In the genomic region with DNA sequence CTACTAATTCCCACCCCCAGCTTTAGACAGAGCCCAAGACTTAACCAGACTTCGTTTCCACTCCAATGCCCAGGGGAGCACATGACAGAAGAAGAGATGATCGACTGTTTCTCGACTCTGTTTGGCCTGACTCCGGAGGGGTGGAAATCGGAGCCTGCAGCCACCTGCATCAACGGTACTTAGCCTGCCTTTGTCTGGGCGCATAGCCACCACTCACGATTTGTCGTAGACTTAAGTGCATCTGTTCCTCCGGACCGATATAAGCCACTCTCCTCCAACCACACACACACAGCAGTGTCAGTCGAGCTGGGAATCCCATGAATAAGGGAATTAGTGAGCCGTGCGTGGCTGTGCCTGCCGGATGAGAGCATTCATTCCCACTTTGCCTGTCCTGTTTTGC, we compare ENCODE assay signal across 11 mouse cellular contexts. TPM values are rescaled to one million over a fixed set of nuclear protein-coding genes. Genes with fewer than 3 reads are reported as not detected.
DNase-seq lines count a peak whose midpoint lies in the region; ATAC-seq and TF ChIP-seq lines count a peak whose summit lies in the region.
"Had no signal": no experiment of that assay in that cellular context is flagged by ENCODE, and none has a peak within 500 bp of the region (broad histone marks: within the 10 kb centered on the region; RNA-seq: fewer than 3 reads in every experiment).

No protein-coding gene starts in this region.

- H3K36me3 ChIP-seq in ES-Bruce4 (ENCODE audit: control insufficient read depth, insufficient read depth, low read length, poor library complexity, severe bottlenecking) = no peaks in the 10 kb centered on the region
- no peaks in the 10 kb centered on the region for H3K36me3 ChIP-seq in forebrain, embryonic 11.5 days (ENCODE audit: control insufficient read depth, insufficient read depth, low read length)
- no peaks in the 10 kb centered on the region for H3K36me3 ChIP-seq in limb, embryonic 15.5 days
- H3K36me3 ChIP-seq in stomach, postnatal 0 days (ENCODE audit: control insufficient read depth, insufficient read depth, low read length) = no peaks in the 10 kb centered on the region

- TF ChIP-seq EP300 in ES-Bruce4 (IDR thresholded peaks at IDR 0.05; ENCODE audit: insufficient read depth, low read depth, low read length) = 0 out of 2 replicates have a peak, but pooled peaks have one; percentile 55
- no peak for TF ChIP-seq EP300 in stomach, postnatal 0 days (optimal IDR thresholded peaks at IDR 0.05)

- WGBS in forebrain, embryonic 11.5 days = 10% methylated on average over 15 of the region's 15 CpGs
- WGBS in limb, embryonic 15.5 days = 38% methylated on average over 15 of the region's 15 CpGs
- 31% methylated on average over 15 of the region's 15 CpGs for WGBS in stomach, postnatal 0 days

- H3K4me1 ChIP-seq in ES-Bruce4 (ENCODE audit: control insufficient read depth, insufficient read depth, low read length) = no peaks in the 10 kb centered on the region
- peaks cover 8% of the 10 kb centered on the region; the same call in 1 of the 2 replicates for H3K4me1 ChIP-seq in forebrain, embryonic 11.5 days (replicated peaks; ENCODE audit: control insufficient read depth, insufficient read depth, low read length)
- H3K4me1 ChIP-seq in limb, embryonic 15.5 days = peaks cover 18% of the 10 kb centered on the region
- H3K4me1 ChIP-seq in stomach, postnatal 0 days (replicated peaks; ENCODE audit: control insufficient read depth, insufficient read depth) = no peaks in the 10 kb centered on the region

- no peak overlapping the region for H3K9ac ChIP-seq in ES-Bruce4 (ENCODE audit: low read depth, poor library complexity, severe bottlenecking)
- peak overlapping the region; percentile 37 for H3K9ac ChIP-seq in forebrain, embryonic 11.5 days (ENCODE audit: low read length)
- H3K9ac ChIP-seq in limb, embryonic 15.5 days = no peak overlapping the region
- H3K9ac ChIP-seq in stomach, postnatal 0 days (ENCODE audit: low read length) = no peak overlapping the region

- no peaks in the 10 kb centered on the region for H3K27me3 ChIP-seq in ES-Bruce4 (ENCODE audit: control insufficient read depth, insufficient read depth, low read length, poor library complexity, severe bottlenecking)
- H3K27me3 ChIP-seq in forebrain, embryonic 11.5 days (ENCODE audit: control insufficient read depth, insufficient read depth, low read length) = no peaks in the 10 kb centered on the region
- no peaks in the 10 kb centered on the region for H3K27me3 ChIP-seq in limb, embryonic 15.5 days
- H3K27me3 ChIP-seq in stomach, postnatal 0 days (ENCODE audit: control insufficient read depth, insufficient read depth, low read length) = no peaks in the 10 kb centered on the region

- H3K27ac ChIP-seq in ES-Bruce4 (ENCODE audit: insufficient read depth, low read length) = no peak overlapping the region
- no peak overlapping the region for H3K27ac ChIP-seq in forebrain, embryonic 11.5 days (ENCODE audit: low read depth, low read length)
- 0 out of 2 replicates have a peak overlapping the region, but pooled peaks have one; percentile 11 for H3K27ac ChIP-seq in limb, embryonic 15.5 days
- no peak overlapping the region for H3K27ac ChIP-seq in stomach, postnatal 0 days (replicated peaks)

- peak overlapping the region; percentile 32; the same call in 1 of the 2 replicates for H3K4me2 ChIP-seq in forebrain, embryonic 11.5 days (ENCODE audit: low read depth, low read length, severe bottlenecking)
- H3K4me2 ChIP-seq in limb, embryonic 15.5 days = no peak overlapping the region
- H3K4me2 ChIP-seq in stomach, postnatal 0 days (replicated peaks; ENCODE audit: low read depth) = no peak overlapping the region
- H3K4me2 ChIP-seq: liver, embryonic 11.5 days had no signal

- no peak for ATAC-seq in forebrain, embryonic 11.5 days (replicated peaks; ENCODE audit: low FRiP score)
- ATAC-seq in limb, embryonic 15.5 days (ENCODE audit: insufficient number of reproducible peaks, low FRiP score, low TSS enrichment, low read depth) = no peak
- ATAC-seq in stomach, postnatal 0 days (ENCODE audit: low FRiP score, low TSS enrichment) = no peak

- no peak overlapping the region for H3K4me3 ChIP-seq in ES-Bruce4 (ENCODE audit: low read depth, low read length)
- H3K4me3 ChIP-seq in forebrain, embryonic 11.5 days (ENCODE audit: low read depth, low read length) = no peak overlapping the region
- no peak overlapping the region for H3K4me3 ChIP-seq in limb, embryonic 15.5 days
- no peak overlapping the region for H3K4me3 ChIP-seq in stomach, postnatal 0 days (ENCODE audit: low read depth, low read length)
- H3K4me3 ChIP-seq: myocyte had no signal

- peak; percentile 75 for DNase-seq in cerebellum, postnatal 10 days
- DNase-seq in cerebellum, adult 8-10 months = no peak
- peak; percentile 55 for DNase-seq in forebrain, embryonic 11.5 days (ENCODE audit: low spot score)
- DNase-seq in layer of hippocampus, adult 9-11 months = no peak
- DNase-seq in adrenal gland, adult 2 months = no peak
- no peak for DNase-seq in stomach, postnatal 0 days (ENCODE audit: low spot score)
- DNase-seq: adrenal gland, postnatal 25 days had no signal

- H3K9me3 ChIP-seq in ES-Bruce4 (replicated peaks; ENCODE audit: control insufficient read depth, insufficient read depth, low read length, poor library complexity, severe bottlenecking) = no peaks in the 10 kb centered on the region
- H3K9me3 ChIP-seq in forebrain, embryonic 11.5 days (ENCODE audit: control insufficient read depth, low read length) = no peaks in the 10 kb centered on the region
- H3K9me3 ChIP-seq in limb, embryonic 15.5 days = no peaks in the 10 kb centered on the region
- no peaks in the 10 kb centered on the region for H3K9me3 ChIP-seq in stomach, postnatal 0 days (ENCODE audit: control insufficient read depth, low read length)

- TF ChIP-seq CTCF in ES-Bruce4 (IDR thresholded peaks at IDR 0.05; ENCODE audit: low read depth, low read length) = no peak
- TF ChIP-seq CTCF in stomach, postnatal 0 days (IDR thresholded peaks at IDR 0.05; ENCODE audit: low read depth) = no peak

- TF ChIP-seq POLR2A in ES-Bruce4 (IDR thresholded peaks at IDR 0.05; ENCODE audit: insufficient read depth, low read length) = no peak

RNA-seq across cellular contexts. Expression of a gene that starts 19.4 kb away (rescaled TPM):
- 25.2 and 25.4 TPM in 2 replicates for polyA plus RNA-seq in ES-Bruce4 (2011; ENCODE audit: insufficient read depth, insufficient read length, low read depth, missing spikeins)
- polyA plus RNA-seq in forebrain, embryonic 11.5 days (2014; fragmentation: Nextera tagmentation; extraction: Ambion mirVana) = 57.1 and 61.7 TPM in 2 replicates
- 20.4 and 22.3 TPM in 2 replicates for polyA plus RNA-seq in limb, embryonic 15.5 days (2015; fragmentation: Nextera tagmentation; extraction: Ambion mirVana)
- total RNA-seq in adrenal gland, adult 2 months (2021) = 10 to 100 TPM in 1 of 2 experiments, 1 to 10 TPM in 1; 6.1 to 11.2 TPM
- 5.2 and 6.1 TPM in 2 replicates for polyA plus RNA-seq in adrenal gland, adult 2 months (2012; rRNA removed)
- 5.9 and 6.4 TPM in 2 replicates for polyA plus RNA-seq in stomach, postnatal 0 days (2015; fragmentation: Nextera tagmentation; extraction: Ambion mirVana)

Comparison
In these comparisons a context has a peak if more than half of its experiments do, and no peak if none do; other contexts are left out.
1. DNase-seq: peak in cerebellum, postnatal 10 days (2 of 2) and forebrain, embryonic 11.5 days (single experiment); none in cerebellum, adult 8-10 months (single experiment), layer of hippocampus, adult 9-11 months (single experiment), adrenal gland, adult 2 months (single experiment) and stomach, postnatal 0 days (single experiment).